Mouse (Mus musculus) lung, postnatal 25 days (tissue): ENCODE data around the gene Tmeff2.

ENCODE experiments used
- DNase-seq: peaks from one replicate; pipeline ENCODE4 v3.0.0; 2022; ENCODE audit warnings: low spot score

Gene Tmeff2

DNA sequence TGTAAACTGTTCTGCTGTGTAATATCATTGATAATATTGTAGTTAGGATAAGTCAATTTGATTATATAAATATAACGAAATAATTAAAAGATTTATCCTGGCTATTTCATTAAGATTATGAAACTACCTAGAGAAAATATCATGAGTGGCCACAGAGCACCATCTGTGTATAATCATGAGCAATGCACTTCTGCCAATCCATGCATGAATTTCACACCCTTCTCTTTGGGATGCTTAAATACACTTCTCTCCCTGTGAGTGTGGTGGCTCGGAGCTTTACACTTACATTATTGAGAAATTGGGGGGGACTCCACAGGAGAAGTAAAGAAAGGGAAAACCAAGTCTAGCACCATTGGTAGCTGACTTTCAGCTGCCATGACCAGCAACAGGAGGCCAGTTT is 206.9 kb downstream of the Tmeff2 start:
- DNase-seq, result no peak

DNA sequence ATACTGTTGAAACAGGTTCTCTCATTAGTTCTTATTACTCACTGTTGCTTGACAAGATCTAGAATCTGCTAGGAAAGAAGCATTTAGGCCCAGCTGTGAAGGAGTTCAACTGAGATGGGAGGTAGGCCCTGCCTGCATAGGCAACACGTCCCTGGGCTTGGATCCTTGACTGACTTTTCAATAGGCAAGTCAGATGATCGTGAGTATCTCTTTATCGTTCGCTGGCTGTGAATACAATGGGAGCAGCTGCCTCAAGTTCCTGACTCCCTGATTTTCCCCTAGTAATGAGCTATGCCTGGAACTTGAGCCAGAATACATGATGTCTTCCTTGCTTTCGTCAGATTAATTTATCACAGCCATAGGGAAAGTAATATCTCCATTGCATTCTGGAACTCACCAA is 214.3 kb downstream of the Tmeff2 start:
- no peak for DNase-seq

DNA sequence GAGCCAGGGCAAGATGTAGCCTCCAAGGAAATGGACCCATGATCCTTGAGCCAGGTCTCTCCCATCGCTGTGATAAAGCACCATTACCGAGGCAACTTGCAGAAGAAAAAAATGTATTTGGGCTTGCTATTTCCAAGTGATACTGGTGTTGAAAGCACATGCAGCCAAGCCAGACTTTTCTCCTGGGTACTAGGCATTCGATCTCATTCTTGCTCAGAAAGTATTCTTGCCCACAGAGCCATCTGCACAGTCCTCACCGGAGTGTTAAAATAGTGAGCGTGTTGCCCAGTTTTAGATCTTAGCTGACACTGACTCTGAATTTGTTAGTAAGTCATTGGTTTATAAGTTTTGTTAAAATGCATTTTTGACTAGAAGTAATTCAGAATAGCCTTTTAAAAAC is 215.3 kb downstream of the Tmeff2 start:
- DNase-seq, result no peak

DNA sequence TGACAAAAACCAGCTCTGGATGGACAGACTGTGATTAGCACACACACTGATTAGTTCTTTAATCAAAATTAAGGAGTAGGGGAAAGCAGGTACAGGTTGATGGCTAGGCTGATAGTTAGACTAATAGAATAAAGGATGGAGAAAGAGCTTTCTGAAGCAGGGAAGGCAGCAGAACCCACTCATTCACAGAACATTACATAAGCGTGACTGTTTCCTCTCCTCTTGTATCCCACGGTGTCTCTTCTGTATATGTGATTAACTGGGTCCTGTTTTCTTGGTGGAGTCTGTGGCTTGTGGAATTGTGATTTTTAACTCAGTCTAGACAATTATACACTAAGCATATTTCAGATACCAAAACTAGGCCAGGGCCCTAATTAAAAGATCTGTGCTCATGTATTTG is 217.4 kb downstream of the Tmeff2 start:
- DNase-seq, result no peak

DNA sequence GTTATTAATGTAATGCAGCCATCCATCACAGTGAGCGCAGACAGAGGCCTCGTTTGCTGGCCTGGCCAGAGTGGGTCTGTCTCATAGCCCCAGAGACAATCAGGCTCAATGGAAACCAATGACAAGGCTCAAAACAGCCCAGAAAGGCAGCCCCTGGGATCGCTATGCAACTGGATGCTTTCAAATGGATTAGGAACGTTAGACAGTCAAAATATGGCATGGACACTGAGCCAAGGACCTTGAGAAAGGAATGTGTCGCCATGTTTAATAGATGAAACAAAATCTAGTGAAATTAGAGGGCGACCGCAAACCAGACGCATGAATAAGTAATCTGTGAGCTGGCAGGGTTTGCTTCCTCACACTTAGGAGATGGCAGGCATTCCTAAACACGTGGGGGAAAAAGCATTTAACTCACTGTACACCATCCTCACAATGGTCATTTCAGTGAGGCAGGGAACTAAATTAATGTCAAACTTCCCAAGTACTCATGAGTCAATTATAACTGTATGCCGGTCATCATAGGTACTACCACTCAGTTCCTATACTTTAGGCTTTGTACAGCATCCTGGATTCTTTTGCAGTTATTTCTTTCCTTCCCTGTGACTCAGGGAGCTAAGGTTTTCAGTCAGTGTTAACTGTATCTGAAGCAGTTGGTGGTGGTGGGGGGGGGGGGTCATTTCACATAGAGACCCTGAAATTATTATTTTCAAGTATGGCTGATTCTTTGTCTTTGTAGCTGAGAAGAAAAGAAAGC is 225.4 kb downstream of the Tmeff2 start:
- DNase-seq, result no peak

DNA sequence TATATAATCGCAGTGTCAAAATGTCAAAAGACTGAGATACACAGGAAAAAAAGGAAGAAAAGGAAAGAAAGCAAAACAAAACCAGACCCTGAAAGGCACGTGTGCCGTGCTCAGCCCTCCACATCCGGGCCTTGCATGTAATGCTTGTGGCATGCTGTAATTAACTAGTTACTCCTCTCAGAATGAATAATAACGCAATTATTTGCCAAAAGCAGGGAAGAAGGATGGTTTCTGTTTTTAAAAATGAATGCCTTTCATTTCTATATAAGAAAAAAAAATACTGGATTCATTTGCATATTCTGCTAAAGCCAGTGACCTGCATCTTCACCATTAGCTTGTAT is 225.9 kb downstream of the Tmeff2 start:
- DNase-seq, result no peak

DNA sequence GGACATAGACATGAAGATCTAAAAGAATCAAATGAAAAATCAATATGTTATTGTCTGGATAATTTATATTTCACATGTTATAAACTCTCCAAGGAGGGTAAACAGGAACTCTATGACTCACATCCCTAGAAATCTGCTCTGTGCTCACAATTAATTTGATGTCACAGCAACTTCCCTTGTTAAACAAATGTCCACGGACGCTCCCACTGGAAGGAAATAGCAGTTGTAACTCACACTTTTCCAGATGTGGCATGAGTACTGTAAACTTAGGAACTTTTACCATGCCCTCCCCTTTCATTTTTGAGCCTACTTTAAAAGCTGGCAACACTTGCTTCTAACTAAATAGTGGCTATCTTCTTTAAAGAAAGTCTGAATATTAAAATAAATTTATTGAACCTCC is 236.3 kb downstream of the Tmeff2 start:
- DNase-seq, result peak; percentile 63

DNA sequence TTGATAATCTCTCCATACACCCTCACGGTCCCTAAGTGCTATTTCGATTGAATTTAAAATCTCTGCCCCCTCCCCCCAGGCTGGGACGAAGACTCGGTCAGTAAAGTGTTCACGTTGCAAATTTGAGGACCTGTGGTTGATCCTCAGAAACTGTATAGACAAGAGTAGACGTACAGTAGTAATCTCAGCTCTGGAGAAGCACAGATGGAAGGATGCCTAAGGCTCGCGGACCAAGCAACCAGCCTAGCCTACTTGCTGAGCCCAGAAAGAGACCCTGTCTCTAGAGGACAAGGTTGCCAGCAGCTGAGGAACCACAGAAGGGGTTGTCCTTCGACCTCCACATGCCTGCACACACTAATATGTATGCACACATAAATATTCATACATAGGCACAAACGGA is 239.2 kb downstream of the Tmeff2 start:
- DNase-seq, result no peak

DNA sequence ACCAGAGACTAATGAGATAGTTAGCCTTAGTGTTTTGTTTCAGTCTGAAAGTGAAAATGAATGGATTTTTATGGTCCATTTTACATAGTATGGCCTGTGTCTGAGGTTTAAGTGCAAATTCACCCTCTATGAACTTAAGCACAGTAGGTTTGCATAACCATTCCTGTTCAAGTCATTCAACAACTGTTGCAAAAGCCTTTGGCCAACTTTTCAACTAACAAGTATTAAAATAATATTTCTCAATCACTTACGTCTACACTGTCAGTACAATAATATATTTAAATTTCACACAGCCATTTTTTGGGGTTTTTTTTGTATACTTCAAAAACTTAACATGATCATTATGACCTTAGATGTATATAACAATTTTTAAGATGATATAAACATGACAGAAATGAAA is 240.9 kb downstream of the Tmeff2 start:
- DNase-seq, result no peak

DNA sequence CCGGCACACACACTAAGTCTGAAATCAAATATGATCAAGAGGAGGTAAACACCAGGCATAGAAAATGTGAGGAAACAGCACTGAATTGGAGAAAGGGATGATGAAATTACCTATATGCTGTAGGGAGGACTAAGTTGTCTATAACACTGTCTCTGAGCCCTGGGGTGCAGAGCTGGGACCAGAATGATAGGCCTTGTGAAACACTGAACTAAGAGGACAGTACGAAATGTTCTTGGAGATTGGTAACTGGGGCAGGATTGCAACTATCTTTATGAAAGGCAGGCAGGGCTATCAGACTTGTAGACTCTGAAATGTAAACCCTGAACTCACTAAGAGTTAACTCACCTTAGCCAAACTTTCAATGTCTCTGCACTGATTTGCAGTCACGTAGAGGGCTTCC is 242.3 kb downstream of the Tmeff2 start:
- no peak for DNase-seq

DNA sequence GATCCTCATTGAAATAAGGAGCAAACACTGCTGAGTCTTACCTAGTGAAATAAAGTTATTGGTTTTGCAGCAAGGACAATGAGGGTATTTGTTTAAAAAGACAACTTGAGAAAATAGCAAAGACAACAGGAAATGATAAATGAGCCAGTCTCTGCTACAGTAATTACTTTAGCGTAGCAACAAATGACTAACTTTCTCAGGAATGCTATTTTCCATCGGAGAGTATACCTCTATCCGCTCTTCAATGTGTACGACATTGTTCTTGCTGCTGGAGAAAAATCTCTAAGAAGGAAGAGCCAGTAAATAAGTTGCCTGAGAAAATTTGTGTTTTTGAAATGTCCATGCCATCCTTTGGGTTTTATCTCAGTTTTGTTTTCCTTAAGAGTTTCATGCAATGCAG is 245.2 kb downstream of the Tmeff2 start:
- DNase-seq, result no peak

DNA sequence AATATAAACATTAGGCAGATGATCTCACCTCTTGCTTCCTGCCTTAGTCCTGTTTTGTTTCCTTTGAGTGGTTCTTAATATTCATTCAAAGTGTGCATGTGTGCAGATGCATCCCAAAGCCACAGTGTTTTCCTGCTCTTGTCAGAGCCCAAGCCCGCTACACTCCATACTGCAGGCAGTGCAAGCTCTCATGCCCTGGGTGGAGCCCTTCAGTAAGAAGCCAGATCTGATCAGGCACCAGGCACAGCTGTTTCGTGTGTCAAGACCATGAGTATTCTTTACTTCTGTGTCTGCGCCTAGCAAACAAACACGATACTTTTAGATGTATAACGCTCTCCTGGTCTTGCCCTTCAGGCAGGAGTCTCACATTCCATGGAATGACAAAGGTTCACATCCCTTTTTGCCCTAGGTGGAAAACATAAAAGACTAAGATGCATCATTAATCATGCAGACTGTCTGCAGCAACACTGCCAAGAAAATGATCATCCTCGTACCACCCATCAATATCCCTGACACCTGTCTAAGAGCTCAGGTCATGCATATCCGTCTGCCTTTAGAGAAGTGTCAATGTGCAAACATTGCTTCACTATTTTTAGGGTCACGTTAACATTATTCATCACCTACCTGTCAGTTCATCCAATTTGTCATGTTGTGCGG is 248.2 kb downstream of the Tmeff2 start:
- peak; percentile 25 for DNase-seq

DNA sequence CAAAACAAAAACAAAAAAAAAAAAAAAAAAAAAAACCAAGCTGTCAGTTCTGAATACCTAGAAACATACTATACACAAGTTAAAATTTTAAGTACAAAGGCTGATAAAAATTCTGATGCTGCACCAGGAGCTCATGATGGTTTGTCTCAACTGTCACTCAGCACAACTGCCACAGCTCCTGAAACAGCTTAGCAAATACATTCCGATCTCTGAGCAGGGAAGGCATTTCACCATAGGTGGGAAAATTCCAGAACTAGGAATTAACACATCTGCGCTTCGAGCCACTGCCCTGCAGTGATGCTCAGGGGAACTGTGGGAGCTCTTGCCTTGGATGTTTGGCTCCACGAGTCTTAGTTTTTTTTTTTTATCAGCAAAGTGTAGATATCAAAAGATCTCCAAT is 249.0 kb downstream of the Tmeff2 start:
- DNase-seq, result peak; percentile 33

DNA sequence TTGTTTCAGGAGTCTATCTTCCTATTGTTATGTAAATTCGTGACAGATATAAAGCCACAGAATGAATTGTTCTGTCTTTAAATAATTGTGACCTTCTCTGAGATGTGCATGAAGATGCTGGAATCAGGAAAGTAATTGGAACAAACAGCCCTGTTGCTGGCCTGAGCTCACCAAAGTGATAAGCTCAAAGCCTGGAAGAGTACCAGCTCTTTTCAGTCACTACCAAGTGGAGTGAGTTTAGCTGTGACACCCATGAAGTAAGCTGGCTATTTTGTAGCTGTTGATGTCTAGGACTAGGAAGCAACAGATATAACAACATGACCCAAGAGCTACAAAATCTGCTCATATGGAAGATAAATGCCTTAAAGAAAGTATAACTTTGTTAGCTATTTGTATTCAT is 249.4 kb downstream of the Tmeff2 start:
- DNase-seq, result no peak

DNA sequence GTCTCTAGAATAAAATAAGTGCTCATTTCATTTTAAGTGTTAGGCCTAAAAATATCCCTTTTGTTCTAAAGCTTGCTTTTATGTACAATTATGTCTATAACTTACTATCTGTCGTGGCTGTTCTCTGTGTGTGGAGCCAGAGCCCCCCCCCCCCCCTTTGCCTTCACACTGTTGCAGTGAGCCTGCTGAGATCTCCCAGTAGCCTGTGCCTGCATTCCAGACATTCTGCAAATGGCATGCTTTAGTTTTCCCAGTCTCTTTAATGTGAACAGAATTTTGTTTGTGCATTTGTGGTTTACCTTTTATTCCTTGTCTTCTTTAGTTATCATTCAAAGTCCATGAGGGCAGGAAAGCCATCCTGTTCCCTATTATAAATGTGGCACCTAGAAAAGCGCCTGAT is 251.6 kb downstream of the Tmeff2 start:
- DNase-seq, result no peak

DNA sequence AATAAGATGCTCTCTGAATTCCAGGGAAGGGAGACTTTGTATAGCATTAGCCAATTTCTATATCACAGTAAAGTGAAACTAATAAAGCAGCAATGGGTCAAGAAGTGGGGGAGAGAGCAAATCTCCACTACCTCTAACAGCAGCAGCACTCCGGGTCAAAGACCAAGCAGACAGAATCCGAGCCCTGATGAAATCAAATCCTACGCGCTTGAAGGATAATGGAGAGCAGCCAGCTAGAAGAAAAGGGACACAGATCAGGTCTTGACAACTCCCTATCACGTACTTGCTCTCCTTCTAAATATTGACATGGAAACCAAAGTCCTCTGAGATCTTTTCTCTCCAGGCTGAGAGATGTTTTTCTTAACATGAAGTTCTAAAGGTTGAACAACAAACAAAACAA is 252.4 kb downstream of the Tmeff2 start:
- no peak for DNase-seq

DNA sequence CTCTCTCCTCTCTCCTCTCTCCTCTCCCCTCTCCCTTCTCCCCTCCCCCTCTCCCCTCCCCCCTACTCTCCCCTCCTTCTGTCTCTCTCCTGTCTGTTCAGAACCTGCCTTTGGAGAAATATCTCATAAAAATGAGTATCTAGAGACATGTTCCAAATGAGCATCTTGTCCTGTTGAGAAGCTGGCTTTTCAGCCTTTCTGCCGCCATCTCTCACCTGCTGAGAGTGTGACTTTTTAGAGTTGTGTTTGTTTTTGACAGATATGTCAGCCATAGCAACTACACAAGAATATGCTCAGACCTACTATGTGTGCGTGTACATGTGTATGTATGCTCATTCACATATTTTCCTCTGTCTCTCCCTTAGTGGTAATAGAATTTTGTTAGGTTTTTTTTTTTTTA is 283.8 kb downstream of the Tmeff2 start:
- DNase-seq, result no peak

DNA sequence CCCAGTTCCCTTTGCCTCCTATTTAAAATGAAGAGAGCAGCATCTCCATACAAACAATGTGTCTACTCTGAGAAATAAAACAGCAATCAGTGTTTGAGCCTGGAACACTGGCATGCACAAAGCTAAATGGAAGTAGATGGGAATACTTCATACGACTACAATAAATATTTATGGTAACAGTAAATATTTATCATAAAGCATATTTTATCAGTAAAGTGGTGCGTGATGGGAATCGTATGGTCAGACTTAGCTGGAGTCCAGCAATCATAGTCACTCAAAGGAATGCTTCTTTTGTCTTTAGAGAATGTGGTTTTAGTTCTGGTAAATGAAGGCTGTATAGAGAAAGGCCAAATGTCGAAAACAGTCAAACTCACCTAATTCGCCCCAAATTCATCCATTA is 288.6 kb downstream of the Tmeff2 start:
- no peak for DNase-seq

DNA sequence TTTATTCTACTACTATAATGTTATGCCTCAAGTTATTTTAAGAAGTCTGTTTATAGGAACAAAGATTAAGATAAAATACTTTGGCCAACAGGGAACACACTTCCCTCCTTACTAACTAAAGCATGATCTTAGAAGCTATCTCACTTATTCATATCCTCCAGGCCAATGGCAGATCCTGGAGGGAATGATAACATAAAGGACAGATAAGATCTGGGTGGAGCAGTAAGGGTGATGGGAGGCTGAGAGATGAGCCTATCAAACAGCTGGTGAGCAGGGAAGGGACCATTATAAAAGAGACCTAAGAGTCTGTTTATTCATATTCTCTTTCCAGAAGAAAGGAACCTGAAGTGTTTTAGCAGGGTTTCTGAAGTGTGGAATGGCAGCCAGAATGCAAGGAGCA is 290.8 kb downstream of the Tmeff2 start:
- peak; percentile 54 for DNase-seq

DNA sequence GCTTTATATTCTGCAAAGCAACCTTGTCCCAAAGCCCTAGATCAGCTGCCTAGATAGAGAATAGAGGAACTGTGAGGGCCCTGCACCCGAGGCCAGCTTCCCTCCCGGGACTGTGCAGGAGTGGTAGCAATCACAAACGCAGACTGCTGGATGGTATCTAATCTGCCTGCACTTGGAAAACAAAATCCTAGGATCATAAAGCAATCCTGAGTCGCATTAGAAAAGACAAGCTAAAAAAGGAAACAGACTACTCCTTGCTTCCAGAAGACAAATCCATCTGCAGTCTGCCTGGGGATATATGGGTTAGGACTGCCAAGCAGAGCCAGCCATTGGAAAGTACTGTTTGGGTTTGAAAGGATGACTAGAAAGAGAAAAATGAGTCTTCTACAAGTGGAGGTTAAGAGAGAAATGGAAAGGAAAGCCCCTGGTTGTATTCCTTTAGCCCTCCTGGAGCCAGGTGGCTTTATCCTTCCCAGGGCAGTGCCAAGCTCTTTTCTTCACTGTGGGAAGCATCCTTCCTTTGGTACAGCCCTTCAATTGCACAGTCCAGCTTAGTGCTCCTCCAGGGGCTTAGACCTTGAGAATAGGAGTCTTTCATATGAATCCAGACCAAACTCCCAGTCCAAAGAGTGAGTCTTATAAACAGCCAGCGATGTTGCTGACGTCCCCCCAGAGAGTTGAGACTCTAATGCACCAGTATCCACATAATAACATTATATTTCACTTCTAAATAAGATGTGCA is 291.6 kb downstream of the Tmeff2 start:
- no peak for DNase-seq

DNA sequence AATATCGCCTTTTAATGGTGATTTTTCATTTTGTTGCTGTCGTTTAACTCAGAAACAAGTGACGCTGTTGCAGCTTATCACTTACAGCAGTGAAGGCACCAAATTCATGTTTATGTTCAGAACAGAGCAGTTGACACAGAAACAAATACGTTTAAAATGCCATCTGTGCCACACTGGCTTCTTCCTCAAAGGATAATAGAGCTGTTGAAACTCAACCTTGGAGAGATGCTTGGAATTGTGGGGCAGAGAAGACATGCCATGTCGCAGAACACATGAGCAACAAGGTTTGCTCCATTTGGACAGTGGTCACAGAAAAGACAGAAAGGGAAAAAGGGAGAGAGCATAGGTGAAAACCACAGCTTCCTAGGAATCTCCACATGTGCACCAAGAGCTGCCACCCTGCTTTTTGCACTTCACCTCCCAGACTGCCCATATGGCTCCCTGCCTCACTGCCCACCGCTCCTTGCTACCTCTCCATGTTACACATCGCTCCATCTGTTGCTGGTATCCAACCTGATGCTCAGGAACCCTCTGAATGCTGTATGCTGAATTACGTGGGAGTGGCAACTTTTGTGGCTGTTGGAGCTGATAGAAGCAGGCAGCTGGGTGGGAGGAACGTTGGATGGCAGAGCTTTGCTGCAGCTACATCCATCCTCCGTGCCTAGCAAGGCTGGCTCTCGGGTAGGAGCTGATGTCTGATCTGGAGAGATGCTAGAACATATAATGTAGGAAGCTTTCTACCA is 298.8 kb downstream of the Tmeff2 start:
- no peak for DNase-seq

DNA sequence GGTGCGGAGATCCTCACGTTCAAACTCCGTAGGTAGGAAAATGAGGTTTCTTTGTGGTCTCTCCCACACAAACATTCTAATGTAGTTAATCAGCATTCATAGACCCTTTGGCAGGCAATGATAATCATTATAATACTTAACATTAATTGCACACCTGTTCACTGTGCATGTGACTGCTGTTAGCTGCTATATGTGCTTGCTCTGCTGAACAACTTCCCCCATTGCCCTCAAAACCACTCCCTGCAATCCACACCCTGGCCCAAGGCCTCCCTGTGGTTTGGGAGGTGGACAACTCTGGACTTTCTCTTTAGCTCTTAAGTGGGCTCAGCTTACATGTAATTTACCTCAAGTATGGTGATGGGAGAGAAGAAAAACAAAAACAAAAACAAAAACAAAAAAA is 299.5 kb downstream of the Tmeff2 start:
- no peak for DNase-seq

DNA sequence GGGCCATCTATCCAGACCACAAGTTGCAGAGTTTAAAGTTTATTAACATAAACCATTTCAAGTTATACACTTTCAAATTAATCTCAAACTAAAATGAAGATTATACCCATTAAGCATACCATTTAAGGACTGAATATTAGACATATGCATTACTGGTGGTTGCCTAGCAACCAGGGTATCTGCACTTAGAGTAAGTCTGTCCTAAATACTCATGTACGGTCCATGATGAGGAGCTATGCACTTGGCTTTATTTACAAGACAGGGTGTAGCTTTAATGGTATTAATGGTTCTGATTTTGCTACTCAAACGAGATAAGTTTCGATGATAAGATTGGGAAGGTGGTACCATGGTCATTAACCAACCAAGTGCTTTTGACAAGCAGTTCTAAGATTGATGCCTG is 315.2 kb downstream of the Tmeff2 start:
- DNase-seq, result no peak
